Mouse (Mus musculus) neural tube, embryonic 11.5 days (tissue): ENCODE results near the gene 2300002M23Rik. TPM values are rescaled to one million over a fixed set of nuclear protein-coding genes. Genes with fewer than 3 reads are reported as not detected.

Experiments
- ATAC-seq: fragments of 200-750 bp; cut with Nextera tagmentation; 2 replicates; pipeline ENCODE4 v1.8.0; 2017; ENCODE audit warnings: moderate number of reproducible peaks, mild to moderate bottlenecking, moderate TSS enrichment, moderate library complexity; ENCODE audit not compliant: insufficient read depth, low FRiP score, low TSS enrichment
- DNase-seq: peaks from one replicate; pipeline ENCODE4 v3.0.0-alpha.2; 2015; ENCODE audit warnings: low spot score
- H3K27ac ChIP-seq: fragments of 300-500 bp; sonication (generic); 2 replicates; pipeline ENCODE4 v1.5.1; 2014; ENCODE audit warnings: low read depth, mild to moderate bottlenecking, low read length
- H3K27me3 ChIP-seq: fragments of 300-500 bp; sonication (generic); 2 replicates; pipeline ENCODE4 v1.6.1; 2014; ENCODE audit warnings: mild to moderate bottlenecking, low read length, mixed read lengths; ENCODE audit not compliant: control insufficient read depth, insufficient read depth
- H3K36me3 ChIP-seq: fragments of 300-500 bp; sonication (generic); 2 replicates; pipeline ENCODE4 v1.6.1; 2014; ENCODE audit warnings: mild to moderate bottlenecking, low read length, moderate library complexity, mixed read lengths; ENCODE audit not compliant: control insufficient read depth, insufficient read depth
- H3K4me1 ChIP-seq: fragments of 300-500 bp; sonication (generic); 2 replicates; pipeline ENCODE4 v1.6.1; 2014; ENCODE audit warnings: low read length, mixed read lengths; ENCODE audit not compliant: control insufficient read depth, insufficient read depth
- H3K4me2 ChIP-seq: fragments of 300-500 bp; sonication (generic); 2 replicates; pipeline ENCODE4 v1.6.1; 2014; ENCODE audit warnings: low read depth, mild to moderate bottlenecking, moderate library complexity
- H3K4me3 ChIP-seq: fragments of 300-500 bp; sonication (generic); 2 replicates; pipeline ENCODE4 v1.5.1; 2014; ENCODE audit warnings: low read depth, low read length
- H3K9ac ChIP-seq: fragments of 300-500 bp; sonication (generic); 2 replicates; pipeline ENCODE4 v1.6.1; 2014; ENCODE audit warnings: mild to moderate bottlenecking, low read length
- H3K9me3 ChIP-seq: fragments of 300-500 bp; sonication (generic); 2 replicates; pipeline ENCODE4 v1.6.1; 2016; ENCODE audit warnings: low read length; ENCODE audit not compliant: control insufficient read depth
- WGBS: fragments of 180-500 bp; shearing (Covaris S2); extraction: QIAGEN DNeasy Blood & Tissue Kit; methylation state at CpG from one replicate; pipeline ENCODE4 v1.1.7; 2014; 5-methylcytosine and 5-hydroxymethylcytosine counted together
- polyA plus RNA-seq: library from polyadenylated mRNA; unstranded; fragments of >200 nt; fragmentation: Nextera tagmentation; extraction: Ambion mirVana; gene quantifications from 2 replicates; pipeline ENCODE4 v1.2.1, GENCODE M21; 2014

The 2300002M23Rik gene
- polyA plus RNA-seq, 1 experiment from 2014 or later, result not detected

- no peaks in the 10 kb centered on the region for H3K27me3 ChIP-seq
- no peaks in the 10 kb centered on the region for H3K9me3 ChIP-seq
- no peaks in the 10 kb centered on the region for H3K36me3 ChIP-seq
- no peak overlapping the region for H3K27ac ChIP-seq
- 52% methylated on average over 21 of the region's 21 CpGs for WGBS
- H3K4me1 ChIP-seq, result no peaks in the 10 kb centered on the region
- ATAC-seq (peak; percentile 27; the same call in 1 of the 2 replicates), DNase-seq (peak; percentile 83)
- H3K9ac ChIP-seq, result no peak overlapping the region
- H3K4me2 ChIP-seq, result no peak overlapping the region
- H3K4me3 ChIP-seq, result no peak overlapping the region
Observed at GRCm38 (mm10) chr17:35590410-35591218, 23.4 kb downstream of the 2300002M23Rik start.

GRCm38 (mm10) chr17:35591219-35591578, 23.9 kb downstream of the 2300002M23Rik start:
- Histone ChIP-seq H3K4me2 (no peak overlapping the region), H3K27me3 (no peaks in the 10 kb centered on the region), H3K4me1 (no peaks in the 10 kb centered on the region), H3K9me3 (no peaks in the 10 kb centered on the region), H3K4me3 (no peak overlapping the region), H3K36me3 (no peaks in the 10 kb centered on the region), H3K9ac (no peak overlapping the region), H3K27ac (no peak overlapping the region)
- DNase-seq (peak; percentile 19), ATAC-seq (peak; percentile 16; the same call in 1 of the 2 replicates)
- WGBS, result 87% methylated on average over 7 of the region's 7 CpGs

GRCm38 (mm10) chr17:35591731-35592130, 24.5 kb downstream of the 2300002M23Rik start:
- Histone ChIP-seq H3K27ac (no peak overlapping the region), H3K27me3 (no peaks in the 10 kb centered on the region), H3K4me2 (no peak overlapping the region), H3K4me3 (no peak overlapping the region), H3K4me1 (no peaks in the 10 kb centered on the region), H3K9me3 (no peaks in the 10 kb centered on the region), H3K9ac (no peak overlapping the region), H3K36me3 (no peaks in the 10 kb centered on the region)
- ATAC-seq (no peak), DNase-seq (no peak)
- 93% methylated on average over 15 of the region's 15 CpGs for WGBS

DNA sequence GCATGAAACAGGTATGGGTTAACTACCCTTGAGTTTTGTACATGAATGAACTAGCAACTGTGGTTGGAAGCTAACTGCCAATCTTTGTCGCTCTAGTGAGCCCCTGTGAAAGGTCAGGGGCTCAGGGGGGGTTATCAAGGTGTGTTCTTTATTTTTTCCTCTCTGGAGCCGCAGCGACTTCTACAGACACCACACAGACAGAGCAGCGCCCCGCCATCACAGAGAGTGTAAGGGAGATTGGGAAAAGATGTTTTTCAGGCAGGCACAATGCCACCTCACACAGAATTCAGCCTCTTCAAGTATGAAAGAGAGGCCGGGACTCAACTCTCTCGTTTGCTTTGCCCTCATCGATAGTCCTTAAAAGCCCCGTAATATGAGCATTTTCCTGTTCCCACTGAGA, 24.9 kb downstream of the 2300002M23Rik start:
- Histone ChIP-seq H3K36me3 (no peaks in the 10 kb centered on the region), H3K4me2 (no peak overlapping the region), H3K9ac (no peak overlapping the region), H3K9me3 (no peaks in the 10 kb centered on the region), H3K27me3 (no peaks in the 10 kb centered on the region), H3K4me3 (no peak overlapping the region), H3K4me1 (no peaks in the 10 kb centered on the region), H3K27ac (no peak overlapping the region)
- no peak for DNase-seq
- no peak for ATAC-seq
- 88% methylated on average over 9 of the region's 9 CpGs for WGBS

DNA sequence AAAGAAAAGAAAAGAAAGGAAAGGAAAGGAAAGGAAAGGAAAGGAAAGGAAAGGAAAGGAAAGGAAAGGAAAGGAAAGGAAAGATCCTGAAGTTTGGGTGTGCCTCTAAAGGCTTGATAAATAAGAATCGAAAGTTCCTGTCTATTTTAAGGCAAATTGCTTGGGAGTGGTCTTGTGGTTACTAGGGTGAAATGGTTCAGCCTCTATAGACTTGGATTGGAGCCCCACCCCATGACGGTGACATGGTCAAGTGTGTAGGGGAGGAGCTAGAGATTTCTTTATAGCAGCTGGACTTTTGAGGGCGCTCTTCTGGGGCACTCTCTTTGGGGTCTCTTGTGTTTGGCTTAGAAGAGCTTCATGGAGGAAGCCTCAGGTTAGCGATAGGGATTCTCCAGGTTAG, 26.5 kb downstream of the 2300002M23Rik start:
- 39% methylated on average over 4 of the region's 4 CpGs for WGBS
- Histone ChIP-seq H3K36me3 (no peaks in the 10 kb centered on the region), H3K27ac (no peak overlapping the region), H3K4me3 (no peak overlapping the region), H3K9ac (no peak overlapping the region), H3K4me1 (no peaks in the 10 kb centered on the region), H3K27me3 (no peaks in the 10 kb centered on the region), H3K4me2 (no peak overlapping the region), H3K9me3 (no peaks in the 10 kb centered on the region)
- ATAC-seq (no peak), DNase-seq (no peak)

- Histone ChIP-seq H3K4me1 (no peaks in the 10 kb centered on the region), H3K36me3 (no peaks in the 10 kb centered on the region), H3K9me3 (no peaks in the 10 kb centered on the region), H3K4me3 (no peak overlapping the region), H3K9ac (no peak overlapping the region), H3K27ac (no peak overlapping the region), H3K4me2 (no peak overlapping the region), H3K27me3 (no peaks in the 10 kb centered on the region)
- WGBS, result 82% methylated on average over 7 of the region's 7 CpGs
- ATAC-seq (no peak), DNase-seq (no peak)
Observed at GRCm38 (mm10) chr17:35594456-35594855, 27.2 kb downstream of the 2300002M23Rik start.

- Histone ChIP-seq H3K9ac (no peak overlapping the region), H3K36me3 (no peaks in the 10 kb centered on the region), H3K4me3 (no peak overlapping the region), H3K27ac (no peak overlapping the region), H3K9me3 (no peaks in the 10 kb centered on the region), H3K27me3 (no peaks in the 10 kb centered on the region), H3K4me2 (no peak overlapping the region), H3K4me1 (no peaks in the 10 kb centered on the region)
- DNase-seq (no peak), ATAC-seq (no peak)
- WGBS, result 89% methylated on average over 3 of the region's 3 CpGs
Observed at GRCm38 (mm10) chr17:35597399-35597798, 30.1 kb downstream of the 2300002M23Rik start.

DNA sequence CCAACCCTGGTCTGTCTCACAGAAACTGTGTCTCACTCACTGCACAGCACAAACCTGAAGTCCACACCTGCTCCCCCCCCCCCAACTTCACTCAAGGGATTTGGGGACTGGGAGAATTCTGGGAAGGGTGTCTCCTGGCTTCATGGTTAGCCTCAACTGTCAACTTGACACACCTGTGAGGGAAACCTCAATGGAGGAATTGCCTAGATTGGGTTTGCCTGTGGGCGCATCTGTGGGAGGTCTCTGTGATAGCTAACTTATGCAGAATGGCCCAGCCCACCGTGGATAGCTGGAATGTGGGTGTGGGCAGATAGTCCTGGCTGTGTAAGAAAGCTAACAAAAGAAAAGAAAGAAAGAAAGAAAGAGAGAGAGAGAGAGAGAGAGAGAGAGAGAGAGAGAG, 34.0 kb downstream of the 2300002M23Rik start, which contains the start of gene Sfta2:
Gene Sfta2 (plus strand): TSS at position 301 of the 400 bp plus-strand sequence.
- no peak within 1 kb of the TSS for H3K27ac ChIP-seq
- H3K4me3 ChIP-seq, result no peak within 1 kb of the TSS
- H3K27me3 ChIP-seq, result no peaks in the 10 kb centered on the region
- H3K9ac ChIP-seq, result no peak within 1 kb of the TSS
- 69% methylated on average over 2 of the region's 2 CpGs for WGBS
- DNase-seq (no peak), ATAC-seq (no peak)
- H3K4me1 ChIP-seq, result no peaks in the 10 kb centered on the region
- no peaks in the 10 kb centered on the region for H3K9me3 ChIP-seq
- no peak within 1 kb of the TSS for H3K4me2 ChIP-seq
- no peaks in the 10 kb centered on the region for H3K36me3 ChIP-seq

GRCm38 (mm10) chr17:35601736-35602354, 34.6 kb downstream of the 2300002M23Rik start:
- Histone ChIP-seq H3K4me1 (no peaks in the 10 kb centered on the region), H3K9me3 (no peaks in the 10 kb centered on the region), H3K36me3 (no peaks in the 10 kb centered on the region), H3K4me3 (no peak overlapping the region), H3K27ac (no peak overlapping the region), H3K4me2 (no peak overlapping the region), H3K9ac (no peak overlapping the region), H3K27me3 (no peaks in the 10 kb centered on the region)
- ATAC-seq (no peak), DNase-seq (no peak)
- WGBS, result 59% methylated on average over 8 of the region's 8 CpGs
